In the genomic region with DNA sequence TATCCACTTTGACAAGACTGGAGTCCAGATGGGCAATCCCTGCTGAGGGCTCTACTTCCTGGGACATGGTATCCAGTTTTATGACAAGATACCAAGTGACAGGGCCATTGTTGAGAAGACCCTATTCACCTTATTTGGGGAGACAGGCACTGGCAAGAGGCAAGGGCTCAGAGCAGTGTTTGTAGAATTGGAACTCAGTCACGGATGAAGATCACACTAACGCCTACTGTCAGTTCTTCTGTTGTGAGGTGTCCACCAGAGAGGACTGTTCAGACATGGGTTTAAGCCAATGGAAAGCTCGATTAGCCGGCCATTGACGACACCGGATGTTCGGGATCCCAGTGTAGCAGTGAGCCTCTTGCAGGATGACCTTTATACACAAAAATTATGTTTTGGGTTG, we compare ENCODE assay signal across 21 mouse cellular contexts. TPM values are rescaled to one million over a fixed set of nuclear protein-coding genes. Genes with fewer than 3 reads are reported as not detected.
DNase-seq lines count a peak whose midpoint lies in the region; ATAC-seq and TF ChIP-seq lines count a peak whose summit lies in the region.
"Had no signal": no experiment of that assay in that cellular context is flagged by ENCODE, and none has a peak within 500 bp of the region (broad histone marks: within the 10 kb centered on the region; RNA-seq: fewer than 3 reads in every experiment).

No protein-coding gene starts in this region.

- no peaks in the 10 kb centered on the region for H3K36me3 ChIP-seq in forebrain, embryonic 10.5 days (replicated peaks)
- H3K36me3 ChIP-seq in forebrain, embryonic 13.5 days (ENCODE audit: poor library complexity, severe bottlenecking), result no peaks in the 10 kb centered on the region
- H3K36me3 ChIP-seq in liver, embryonic 12.5 days, result peaks cover 4% of the 10 kb centered on the region; the same call in 1 of the 2 replicates
- no peaks in the 10 kb centered on the region for H3K36me3 ChIP-seq in liver, embryonic 11.5 days (ENCODE audit: control insufficient read depth, insufficient read depth, low read length)
- no peaks in the 10 kb centered on the region for H3K36me3 ChIP-seq in testis, adult 2 months (ENCODE audit: control insufficient read depth, insufficient read depth, low read length)
- H3K36me3 ChIP-seq: heart, embryonic 15.5 days; midbrain, embryonic 15.5 days; neural tube, embryonic 15.5 days had no signal

- no peak for TF ChIP-seq POLR2A in testis, adult 2 months (IDR thresholded peaks at IDR 0.05; ENCODE audit: control insufficient read depth, low read depth, low read length)

- no peak for DNase-seq in forebrain, embryonic 10.5 days (ENCODE audit: extremely low spot score, low spot score)
- DNase-seq in liver, embryonic 11.5 days (ENCODE audit: low spot score), result no peak
- DNase-seq in testis, postnatal 10 days (ENCODE audit: low spot score), result no peak
- DNase-seq in heart, adult 8-10 months (ENCODE audit: low spot score), result no peak
- DNase-seq in thymus, postnatal 4 days, result no peak
- DNase-seq: adrenal gland, postnatal 36 days; cerebellum, postnatal 14 days; gastrocnemius, postnatal 36 days; kidney, adult 11 months; kidney, postnatal 10 days; liver; lung, adult 2 months; lung, postnatal 14 days; thymus, postnatal 25 days had no signal

- WGBS in forebrain, embryonic 10.5 days, result 93% methylated on average over 7 of the region's 7 CpGs
- 91% methylated on average over 7 of the region's 7 CpGs for WGBS in forebrain, embryonic 13.5 days
- 91% methylated on average over 7 of the region's 7 CpGs for WGBS in liver, embryonic 12.5 days (ENCODE audit: insufficient replicate concordance)
- 90% methylated on average over 7 of the region's 7 CpGs for WGBS in liver, embryonic 11.5 days

- ATAC-seq in forebrain, embryonic 13.5 days, result no peak
- ATAC-seq in liver, embryonic 12.5 days, result no peak
- no peak for ATAC-seq in liver, embryonic 11.5 days (replicated peaks; ENCODE audit: low FRiP score)

- no peak for TF ChIP-seq CTCF in testis, adult 2 months (IDR thresholded peaks at IDR 0.05; ENCODE audit: control insufficient read depth, insufficient read depth, insufficient replicate concordance, low read depth, low read length)

- H3K4me2 ChIP-seq in forebrain, embryonic 13.5 days, result no peak overlapping the region
- no peak overlapping the region for H3K4me2 ChIP-seq in liver, embryonic 12.5 days
- no peak overlapping the region for H3K4me2 ChIP-seq in liver, embryonic 11.5 days

- H3K9me3 ChIP-seq in forebrain, embryonic 10.5 days, result no peaks in the 10 kb centered on the region
- H3K9me3 ChIP-seq in forebrain, embryonic 13.5 days (replicated peaks), result no peaks in the 10 kb centered on the region
- H3K9me3 ChIP-seq in liver, embryonic 12.5 days (replicated peaks), result no peaks in the 10 kb centered on the region
- no peaks in the 10 kb centered on the region for H3K9me3 ChIP-seq in liver, embryonic 11.5 days (ENCODE audit: control insufficient read depth, low read length)
- H3K9me3 ChIP-seq: heart, embryonic 15.5 days; midbrain, embryonic 15.5 days; neural tube, embryonic 15.5 days had no signal

- no peaks in the 10 kb centered on the region for H3K27me3 ChIP-seq in forebrain, embryonic 10.5 days (ENCODE audit: poor library complexity, severe bottlenecking)
- H3K27me3 ChIP-seq in forebrain, embryonic 13.5 days, result no peaks in the 10 kb centered on the region
- no peaks in the 10 kb centered on the region for H3K27me3 ChIP-seq in liver, embryonic 12.5 days (replicated peaks)
- no peaks in the 10 kb centered on the region for H3K27me3 ChIP-seq in liver, embryonic 11.5 days (replicated peaks; ENCODE audit: control insufficient read depth, insufficient read depth, low read length)
- no peaks in the 10 kb centered on the region for H3K27me3 ChIP-seq in testis, adult 2 months (ENCODE audit: control insufficient read depth, insufficient read depth, low read length)
- H3K27me3 ChIP-seq: heart, embryonic 15.5 days; midbrain, embryonic 15.5 days; neural tube, embryonic 15.5 days had no signal

- H3K27ac ChIP-seq in forebrain, embryonic 10.5 days, result no peak overlapping the region
- H3K27ac ChIP-seq in forebrain, embryonic 13.5 days, result no peak overlapping the region
- 0 out of 2 replicates have a peak overlapping the region, but pooled peaks have one; percentile 37 for H3K27ac ChIP-seq in liver, embryonic 12.5 days
- no peak overlapping the region for H3K27ac ChIP-seq in liver, embryonic 11.5 days (ENCODE audit: low read depth, low read length)
- H3K27ac ChIP-seq in testis, adult 2 months (ENCODE audit: control insufficient read depth, insufficient read depth, low read depth, low read length), result 0 out of 2 replicates have a peak overlapping the region, but pooled peaks have one; percentile 12
- H3K27ac ChIP-seq: midbrain, embryonic 15.5 days had no signal

- 0 out of 2 replicates have a peak overlapping the region, but pooled peaks have one; percentile 84 for H3K4me3 ChIP-seq in forebrain, embryonic 10.5 days
- H3K4me3 ChIP-seq in forebrain, embryonic 13.5 days, result no peak overlapping the region
- H3K4me3 ChIP-seq in liver, embryonic 12.5 days, result no peak overlapping the region
- H3K4me3 ChIP-seq in liver, embryonic 11.5 days (ENCODE audit: low read depth, low read length), result no peak overlapping the region
- H3K4me3 ChIP-seq in testis, adult 2 months (ENCODE audit: control insufficient read depth, low read depth, low read length), result no peak overlapping the region
- H3K4me3 ChIP-seq: left cerebral cortex, adult 2 months had no signal

- peaks cover 27% of the 10 kb centered on the region for H3K4me1 ChIP-seq in forebrain, embryonic 10.5 days
- peaks cover 22% of the 10 kb centered on the region for H3K4me1 ChIP-seq in forebrain, embryonic 13.5 days
- H3K4me1 ChIP-seq in liver, embryonic 12.5 days, result peaks cover 29% of the 10 kb centered on the region
- H3K4me1 ChIP-seq in liver, embryonic 11.5 days (replicated peaks; ENCODE audit: control insufficient read depth, insufficient read depth, low read length), result peaks cover 19% of the 10 kb centered on the region
- H3K4me1 ChIP-seq in testis, adult 2 months (ENCODE audit: control insufficient read depth, insufficient read depth, low read length), result peaks cover 7% of the 10 kb centered on the region

- H3K9ac ChIP-seq in forebrain, embryonic 13.5 days, result no peak overlapping the region
- no peak overlapping the region for H3K9ac ChIP-seq in liver, embryonic 12.5 days
- H3K9ac ChIP-seq in liver, embryonic 11.5 days (ENCODE audit: low read depth, low read length), result no peak overlapping the region
- H3K9ac ChIP-seq: heart, embryonic 15.5 days; midbrain, embryonic 15.5 days; neural tube, embryonic 15.5 days had no signal

RNA-seq across cellular contexts. Expression of gene Carnmt1, which starts 1.0 kb away (rescaled TPM):
- polyA plus RNA-seq in forebrain, embryonic 10.5 days (2016; fragmentation: Nextera tagmentation; extraction: Ambion mirVana), result 25.6 and 28.0 TPM in 2 replicates
- polyA plus RNA-seq in forebrain, embryonic 13.5 days (2015; fragmentation: Nextera tagmentation; extraction: Ambion mirVana), result 17.7 and 18.0 TPM in 2 replicates
- polyA plus RNA-seq in liver, embryonic 12.5 days (2016; fragmentation: Nextera tagmentation; extraction: Ambion mirVana), result 45.4 and 46.8 TPM in 2 replicates
- 44.7 and 45.1 TPM in 2 replicates for polyA plus RNA-seq in liver, embryonic 11.5 days (2014; fragmentation: Nextera tagmentation; extraction: Ambion mirVana)
- 10.1 and 11.6 TPM in 2 replicates for polyA plus RNA-seq in testis, adult 2 months (2012; rRNA removed)
- 10 to 100 TPM; 32.4 to 40.6 (median 35.7) TPM for total RNA-seq in heart, adult 8-10 months (2022)

RNA-seq across cellular contexts. Expression of gene Nmrk1, which starts 37.8 kb away (rescaled TPM):
- polyA plus RNA-seq in forebrain, embryonic 10.5 days (2016; fragmentation: Nextera tagmentation; extraction: Ambion mirVana), result 6.2 and 6.4 TPM in 2 replicates
- 4.2 and 4.5 TPM in 2 replicates for polyA plus RNA-seq in forebrain, embryonic 13.5 days (2015; fragmentation: Nextera tagmentation; extraction: Ambion mirVana)
- 6.3 and 7.2 TPM in 2 replicates for polyA plus RNA-seq in liver, embryonic 12.5 days (2016; fragmentation: Nextera tagmentation; extraction: Ambion mirVana)
- 12.4 and 12.5 TPM in 2 replicates for polyA plus RNA-seq in liver, embryonic 11.5 days (2014; fragmentation: Nextera tagmentation; extraction: Ambion mirVana)
- 7.3 and 7.6 TPM in 2 replicates for polyA plus RNA-seq in testis, adult 2 months (2012; rRNA removed)
- 1 to 10 TPM; 2.7 to 4.6 (median 3.7) TPM for total RNA-seq in heart, adult 8-10 months (2022)

RNA-seq across cellular contexts. Expression of gene Ostf1, which starts 37.9 kb away (rescaled TPM):
- 36.7 and 39.7 TPM in 2 replicates for polyA plus RNA-seq in forebrain, embryonic 10.5 days (2016; fragmentation: Nextera tagmentation; extraction: Ambion mirVana)
- polyA plus RNA-seq in forebrain, embryonic 13.5 days (2015; fragmentation: Nextera tagmentation; extraction: Ambion mirVana), result 26.4 and 29.5 TPM in 2 replicates
- 60.8 and 65.1 TPM in 2 replicates for polyA plus RNA-seq in liver, embryonic 12.5 days (2016; fragmentation: Nextera tagmentation; extraction: Ambion mirVana)
- polyA plus RNA-seq in liver, embryonic 11.5 days (2014; fragmentation: Nextera tagmentation; extraction: Ambion mirVana), result 86.8 and 92.2 TPM in 2 replicates
- 5.3 and 6.2 TPM in 2 replicates for polyA plus RNA-seq in testis, adult 2 months (2012; rRNA removed)
- total RNA-seq in heart, adult 8-10 months (2022), result 10 to 100 TPM; 30.6 to 37.0 (median 33.3) TPM

RNA-seq across cellular contexts. Expression of gene D030056L22Rik, which starts 43.4 kb away (rescaled TPM):
- polyA plus RNA-seq in forebrain, embryonic 10.5 days (2016; fragmentation: Nextera tagmentation; extraction: Ambion mirVana), result 43.8 and 45.1 TPM in 2 replicates
- polyA plus RNA-seq in forebrain, embryonic 13.5 days (2015; fragmentation: Nextera tagmentation; extraction: Ambion mirVana), result 74.1 and 82.2 TPM in 2 replicates
- 50.8 and 53.0 TPM in 2 replicates for polyA plus RNA-seq in liver, embryonic 12.5 days (2016; fragmentation: Nextera tagmentation; extraction: Ambion mirVana)
- 53.3 and 56.5 TPM in 2 replicates for polyA plus RNA-seq in liver, embryonic 11.5 days (2014; fragmentation: Nextera tagmentation; extraction: Ambion mirVana)
- 32.2 and 38.2 TPM in 2 replicates for polyA plus RNA-seq in testis, adult 2 months (2012; rRNA removed)
- 10 to 100 TPM in 3 of 4 experiments, 1 to 10 TPM in 1; 8.9 to 12.1 (median 11.4) TPM for total RNA-seq in heart, adult 8-10 months (2022)

Comparison
In these comparisons a context has a peak if more than half of its experiments do, and no peak if none do; other contexts are left out.
1. H3K27ac ChIP-seq: peak in liver, embryonic 12.5 days (single experiment) and testis, adult 2 months (single experiment); none in forebrain, embryonic 10.5 days (single experiment), forebrain, embryonic 13.5 days (single experiment) and liver, embryonic 11.5 days (single experiment).